Mouse (Mus musculus) lung, embryonic 14.5 days (tissue): ENCODE data around the gene Psmd14. TPM values are rescaled to one million over a fixed set of nuclear protein-coding genes. Genes with fewer than 3 reads are reported as not detected.

Experiments
- ATAC-seq: fragments of 200-750 bp; cut with Nextera tagmentation; 2 replicates; pipeline ENCODE4 v1.8.0; 2017; ENCODE audit warnings: mild to moderate bottlenecking, moderate TSS enrichment, moderate library complexity; ENCODE audit not compliant: insufficient read depth
- DNase-seq: peaks from one replicate; pipeline ENCODE4 v3.0.0-alpha.2; 2015
- H3K27ac ChIP-seq: fragments of 300-500 bp; sonication (generic); 2 replicates; pipeline ENCODE4 v1.5.1; 2014; ENCODE audit warnings: low read depth, mild to moderate bottlenecking, moderate library complexity
- H3K27me3 ChIP-seq: fragments of 300-500 bp; sonication (generic); 2 replicates; pipeline ENCODE4 v1.6.1; 2014; ENCODE audit warnings: low read length, control low read depth; ENCODE audit not compliant: insufficient read depth
- H3K36me3 ChIP-seq: fragments of 300-500 bp; sonication (generic); 2 replicates; pipeline ENCODE4 v1.6.1; 2014; ENCODE audit warnings: control low read depth; ENCODE audit not compliant: insufficient read depth
- H3K4me1 ChIP-seq: fragments of 300-500 bp; sonication (generic); 2 replicates; pipeline ENCODE4 v1.6.1; 2014; ENCODE audit warnings: antibody characterized with exemption, control low read depth; ENCODE audit not compliant: insufficient read depth
- H3K4me2 ChIP-seq: fragments of 300-500 bp; sonication (generic); 2 replicates; pipeline ENCODE4 v1.6.1; 2014; ENCODE audit warnings: mild to moderate bottlenecking
- H3K4me3 ChIP-seq: fragments of 300-500 bp; sonication (generic); 2 replicates; pipeline ENCODE4 v1.5.1; 2014; ENCODE audit warnings: low read depth, low read length
- H3K9ac ChIP-seq: fragments of 300-500 bp; sonication (generic); 2 replicates; pipeline ENCODE4 v1.6.1; 2014
- H3K9me3 ChIP-seq: fragments of 300-500 bp; sonication (generic); 2 replicates; pipeline ENCODE4 v1.6.1; 2016; ENCODE audit warnings: low read depth, low read length, control low read depth
- CTCF ChIP-seq: IDR thresholded peaks from 2 replicates; pipeline ENCODE4 v1.5.1; 2016; ENCODE audit warnings: antibody characterized with exemption, low read depth
- WGBS: fragments of 180-500 bp; shearing (Covaris S2); extraction: QIAGEN DNeasy Blood & Tissue Kit; methylation state at CpG from one replicate; pipeline ENCODE4 v1.1.7; 2014; 5-methylcytosine and 5-hydroxymethylcytosine counted together
- polyA plus RNA-seq: library from polyadenylated mRNA; unstranded; fragments of >200 nt; fragmentation: Nextera tagmentation; extraction: Ambion mirVana; gene quantifications from 2 replicates; pipeline ENCODE4 v1.2.1, GENCODE M21; 2014

Psmd14 gene
- polyA plus RNA-seq, 1 experiment from 2014 or later: 205 TPM

DNA sequence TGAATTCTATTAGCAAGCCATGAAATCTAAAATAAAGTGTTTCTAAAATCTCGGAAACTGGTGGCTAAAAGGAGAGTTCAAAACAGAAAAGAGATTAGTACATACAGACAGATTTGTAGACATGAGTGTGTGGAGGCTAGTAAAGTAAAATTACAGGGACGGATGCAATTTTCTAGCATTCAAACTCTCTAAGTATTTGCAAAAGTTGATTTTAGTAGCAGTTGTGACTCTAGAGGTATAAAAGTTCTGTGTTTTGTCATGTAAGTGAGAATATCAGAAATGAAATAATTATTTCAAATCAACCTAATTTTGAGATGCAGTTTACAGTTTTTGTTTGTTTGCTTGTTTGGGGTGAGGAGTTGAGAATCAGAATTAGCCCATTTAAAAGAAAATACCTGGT is 96.3 kb downstream of the Psmd14 start:
- Histone ChIP-seq H3K36me3 (no peaks in the 10 kb centered on the region), H3K27me3 (peaks cover 96% of the 10 kb centered on the region), H3K9ac (no peak overlapping the region), H3K27ac (no peak overlapping the region), H3K4me1 (no peaks in the 10 kb centered on the region), H3K4me2 (no peak overlapping the region), H3K9me3 (no peaks in the 10 kb centered on the region), H3K4me3 (no peak overlapping the region)
- TF ChIP-seq CTCF: no peak
- ATAC-seq (no peak), DNase-seq (no peak)
- WGBS: 24% methylated on average over 2 of the region's 2 CpGs

DNA sequence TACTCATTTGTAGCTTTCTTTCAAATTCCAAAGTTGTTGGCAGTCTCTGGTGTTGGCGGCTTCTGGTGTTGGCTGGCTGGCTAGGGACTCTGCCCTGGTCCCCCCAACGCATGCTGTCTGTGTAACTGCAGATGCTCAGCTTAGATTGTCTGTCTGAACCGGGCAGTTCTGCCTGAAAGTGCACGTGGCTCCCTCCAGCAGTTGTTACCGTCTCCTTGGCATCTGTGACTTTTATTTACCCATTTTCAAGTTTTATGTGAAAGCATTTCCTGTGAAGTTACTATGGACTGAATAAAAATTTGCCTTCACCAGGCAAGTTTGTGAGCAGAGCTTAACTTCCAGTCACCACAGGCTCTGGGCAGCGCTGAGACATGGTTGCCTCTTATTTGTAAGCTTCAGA is 97.3 kb downstream of the Psmd14 start:
- no peak for TF ChIP-seq CTCF
- no peaks in the 10 kb centered on the region for H3K4me1 ChIP-seq
- ATAC-seq (no peak), DNase-seq (peak; percentile 17)
- H3K4me2 ChIP-seq: no peak overlapping the region
- no peak overlapping the region for H3K9ac ChIP-seq
- H3K27me3 ChIP-seq: peaks cover 96% of the 10 kb centered on the region
- WGBS: 2% methylated on average over 6 of the region's 6 CpGs
- H3K9me3 ChIP-seq: no peaks in the 10 kb centered on the region
- no peaks in the 10 kb centered on the region for H3K36me3 ChIP-seq
- no peak overlapping the region for H3K27ac ChIP-seq
- no peak overlapping the region for H3K4me3 ChIP-seq

DNA sequence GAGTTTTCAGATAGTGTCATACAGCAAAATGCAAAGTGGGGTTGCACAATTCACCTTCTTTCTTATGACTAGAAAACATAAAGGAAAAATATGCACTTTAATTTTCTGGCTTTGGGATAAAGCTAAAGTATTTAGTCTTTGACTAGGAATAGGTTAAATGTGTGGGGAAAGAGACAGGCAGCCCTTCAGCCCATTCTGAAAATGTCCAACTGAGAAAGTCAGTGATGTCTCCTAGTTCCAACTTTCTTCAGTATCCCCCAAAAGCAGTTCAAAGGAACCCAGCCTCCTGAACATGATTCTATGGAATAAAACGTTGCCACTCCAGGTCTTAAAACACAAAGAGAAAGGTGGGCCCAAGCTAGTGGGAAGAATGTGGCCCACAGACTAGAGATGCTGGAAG is 97.9 kb downstream of the Psmd14 start:
- H3K27ac ChIP-seq: no peak overlapping the region
- no peak for ATAC-seq
- H3K4me2 ChIP-seq: no peak overlapping the region
- H3K4me1 ChIP-seq: no peaks in the 10 kb centered on the region
- no peak for DNase-seq
- TF ChIP-seq CTCF: no peak
- H3K9ac ChIP-seq: no peak overlapping the region
- no peaks in the 10 kb centered on the region for H3K9me3 ChIP-seq
- WGBS: 3% methylated on average over 1 of the region's 1 CpGs
- H3K36me3 ChIP-seq: no peaks in the 10 kb centered on the region
- H3K27me3 ChIP-seq: peaks cover 96% of the 10 kb centered on the region
- H3K4me3 ChIP-seq: no peak overlapping the region

DNA sequence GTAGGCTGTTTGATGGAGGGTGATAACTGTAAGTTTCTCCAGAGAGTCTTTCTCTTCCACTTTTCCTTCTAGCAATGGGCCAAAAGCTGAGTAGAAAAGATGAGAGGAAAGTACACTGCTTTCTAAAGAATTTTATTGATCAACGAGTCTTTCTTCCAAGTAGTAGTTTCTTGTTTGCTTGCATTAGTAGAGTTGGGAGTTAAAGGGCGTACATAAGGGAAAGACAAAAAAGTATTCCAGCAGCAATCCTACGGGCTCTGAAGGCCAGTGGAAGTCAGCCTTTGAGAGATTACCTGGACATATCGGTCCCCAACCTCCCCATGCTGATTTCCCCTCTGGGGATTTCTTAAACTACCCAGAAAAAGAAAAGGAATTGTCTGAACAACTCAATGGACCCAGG is 99.3 kb downstream of the Psmd14 start:
- Histone ChIP-seq H3K4me3 (no peak overlapping the region), H3K4me1 (0 out of 2 replicates have a peak, but pooled peaks cover 3% of the 10 kb centered on the region), H3K27me3 (peaks cover 90% of the 10 kb centered on the region), H3K9ac (no peak overlapping the region), H3K36me3 (no peaks in the 10 kb centered on the region), H3K4me2 (no peak overlapping the region), H3K9me3 (no peaks in the 10 kb centered on the region), H3K27ac (no peak overlapping the region)
- no peak for TF ChIP-seq CTCF
- 48% methylated on average over 4 of the region's 4 CpGs for WGBS
- DNase-seq: no peak
- ATAC-seq: no peak

DNA sequence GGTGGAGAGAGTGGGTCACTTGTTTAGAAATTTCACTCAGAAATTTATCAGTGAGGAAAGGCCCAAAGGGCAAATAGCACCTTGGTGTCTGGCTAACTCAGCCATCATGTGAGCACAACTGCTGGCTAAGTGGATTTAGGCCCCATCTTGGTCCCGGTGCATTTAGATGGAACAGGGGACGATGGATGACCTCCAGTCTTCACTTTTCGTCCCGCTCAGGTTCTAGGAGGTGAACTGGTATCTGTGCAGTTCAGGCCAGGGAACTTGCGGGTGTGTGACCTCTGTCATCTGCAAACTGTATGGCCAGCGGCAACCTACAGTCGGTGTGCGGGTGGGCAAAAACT is 99.6 kb downstream of the Psmd14 start:
- TF ChIP-seq CTCF: no peak
- H3K9me3 ChIP-seq: no peaks in the 10 kb centered on the region
- DNase-seq (peak; percentile 22), ATAC-seq (no peak)
- 26% methylated on average over 8 of the region's 8 CpGs for WGBS
- no peak overlapping the region for H3K9ac ChIP-seq
- no peak overlapping the region for H3K27ac ChIP-seq
- H3K4me2 ChIP-seq: peak overlapping the region; percentile 85
- H3K4me3 ChIP-seq: peak overlapping the region; percentile 48
- peaks cover 90% of the 10 kb centered on the region for H3K27me3 ChIP-seq
- 0 out of 2 replicates have a peak, but pooled peaks cover 3% of the 10 kb centered on the region for H3K4me1 ChIP-seq
- no peaks in the 10 kb centered on the region for H3K36me3 ChIP-seq

DNA sequence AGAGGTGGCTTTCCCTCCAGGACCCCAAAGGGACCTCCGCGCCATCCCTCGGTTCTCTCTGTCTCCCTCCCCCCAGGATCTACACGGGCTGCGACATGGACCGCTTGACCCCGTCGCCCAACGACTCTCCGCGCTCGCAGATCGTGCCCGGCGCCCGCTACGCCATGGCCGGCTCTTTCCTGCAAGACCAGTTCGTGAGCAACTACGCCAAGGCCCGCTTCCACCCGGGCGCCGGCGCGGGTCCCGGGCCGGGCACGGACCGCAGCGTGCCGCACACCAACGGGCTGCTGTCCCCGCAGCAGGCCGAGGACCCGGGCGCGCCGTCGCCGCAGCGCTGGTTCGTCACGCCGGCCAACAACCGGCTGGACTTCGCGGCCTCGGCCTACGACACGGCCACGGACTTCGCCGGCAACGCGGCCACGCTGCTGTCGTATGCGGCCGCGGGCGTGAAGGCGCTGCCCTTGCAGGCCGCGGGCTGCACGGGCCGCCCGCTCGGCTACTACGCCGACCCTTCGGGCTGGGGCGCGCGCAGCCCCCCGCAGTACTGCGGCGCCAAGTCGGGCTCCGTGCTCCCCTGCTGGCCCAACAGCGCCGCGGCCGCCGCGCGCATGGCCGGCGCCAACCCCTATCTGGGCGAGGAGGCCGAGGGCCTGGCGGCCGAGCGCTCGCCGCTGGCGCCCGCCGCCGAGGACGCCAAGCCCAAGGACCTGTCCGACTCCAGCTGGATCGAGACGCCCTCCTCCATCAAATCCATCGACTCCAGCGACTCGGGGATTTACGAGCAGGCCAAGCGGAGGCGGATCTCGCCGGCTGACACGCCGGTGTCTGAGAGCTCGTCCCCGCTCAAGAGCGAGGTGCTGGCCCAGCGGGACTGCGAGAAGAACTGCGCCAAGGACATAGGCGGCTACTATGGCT is 100.3 kb downstream of the Psmd14 start:
- H3K9me3 ChIP-seq: no peaks in the 10 kb centered on the region
- H3K27me3 ChIP-seq: peaks cover 90% of the 10 kb centered on the region
- peak overlapping the region; percentile 48 for H3K4me3 ChIP-seq
- peak overlapping the region; percentile 85 for H3K4me2 ChIP-seq
- DNase-seq (peak; percentile 75), ATAC-seq (peak; percentile 84)
- under 1% methylated on average over 117 of the region's 121 CpGs for WGBS
- peak overlapping the region; percentile 60 for H3K9ac ChIP-seq
- no peak for TF ChIP-seq CTCF
- H3K36me3 ChIP-seq: no peaks in the 10 kb centered on the region
- H3K4me1 ChIP-seq: 0 out of 2 replicates have a peak, but pooled peaks cover 3% of the 10 kb centered on the region
- no peak overlapping the region for H3K27ac ChIP-seq

DNA sequence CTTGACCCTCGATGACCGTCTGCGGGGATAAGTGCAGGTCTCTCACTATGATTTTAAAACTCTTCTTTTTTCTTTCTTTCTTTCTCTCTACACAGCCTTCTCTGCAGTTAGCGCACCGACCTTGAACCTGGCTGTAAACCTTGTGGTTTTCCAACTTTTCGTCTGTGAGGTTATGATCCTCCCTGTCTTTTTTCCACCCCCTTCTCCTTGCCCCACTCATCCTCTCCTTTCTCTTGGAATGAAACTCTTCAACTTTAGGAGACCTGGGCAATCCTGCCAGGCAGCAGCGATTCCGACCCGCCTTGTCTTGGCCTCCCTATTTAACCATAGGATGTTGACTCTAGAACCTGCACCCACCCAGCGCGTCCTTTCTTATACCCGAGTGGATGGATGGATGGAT is 101.0 kb downstream of the Psmd14 start:
- H3K4me2 ChIP-seq: peak overlapping the region; percentile 85
- H3K36me3 ChIP-seq: no peaks in the 10 kb centered on the region
- no peak for ATAC-seq
- WGBS: 8% methylated on average over 12 of the region's 12 CpGs
- peaks cover 87% of the 10 kb centered on the region for H3K27me3 ChIP-seq
- DNase-seq: peak; percentile 21
- TF ChIP-seq CTCF: no peak
- H3K4me1 ChIP-seq: 0 out of 2 replicates have a peak, but pooled peaks cover 3% of the 10 kb centered on the region
- H3K4me3 ChIP-seq: peak overlapping the region; percentile 48
- H3K9me3 ChIP-seq: no peaks in the 10 kb centered on the region
- H3K9ac ChIP-seq: peak overlapping the region; percentile 60
- H3K27ac ChIP-seq: no peak overlapping the region
